Mouse (Mus musculus): ENCODE results near the gene Tmem86b. TPM values are rescaled to one million over a fixed set of nuclear protein-coding genes. Genes with fewer than 3 reads are reported as not detected.

The Tmem86b gene
- 28.1 TPM for polyA plus RNA-seq (2014; fragmentation: Illumina TruSeq; extraction: RNeasy Lipid Tissue Mini Kit (QIAGEN cat#74804); ENCODE audit: low replicate concordance)

DNA sequence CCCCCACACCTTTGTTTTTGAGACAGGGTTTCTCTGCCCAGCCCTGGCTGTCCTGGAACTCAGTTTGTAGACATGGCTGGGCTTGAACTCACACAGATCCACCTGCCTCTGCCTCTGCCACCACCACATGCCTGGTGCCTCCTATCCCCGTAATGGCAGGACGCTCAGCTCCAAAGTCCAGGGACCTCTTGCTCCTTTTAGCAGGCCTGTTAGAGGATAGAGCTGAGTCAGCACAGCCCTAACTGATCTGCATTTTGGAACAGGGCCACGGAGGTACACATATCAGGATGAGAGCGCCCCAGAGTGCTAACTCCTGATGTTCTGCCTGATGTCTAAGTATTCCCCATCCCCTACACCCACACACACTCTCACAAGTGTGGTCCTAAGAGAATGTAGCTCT lies at the start of gene Tmem86b:
Gene Tmem86b (minus strand): TSS at position 392 of the 400 bp plus-strand sequence.

DNA sequence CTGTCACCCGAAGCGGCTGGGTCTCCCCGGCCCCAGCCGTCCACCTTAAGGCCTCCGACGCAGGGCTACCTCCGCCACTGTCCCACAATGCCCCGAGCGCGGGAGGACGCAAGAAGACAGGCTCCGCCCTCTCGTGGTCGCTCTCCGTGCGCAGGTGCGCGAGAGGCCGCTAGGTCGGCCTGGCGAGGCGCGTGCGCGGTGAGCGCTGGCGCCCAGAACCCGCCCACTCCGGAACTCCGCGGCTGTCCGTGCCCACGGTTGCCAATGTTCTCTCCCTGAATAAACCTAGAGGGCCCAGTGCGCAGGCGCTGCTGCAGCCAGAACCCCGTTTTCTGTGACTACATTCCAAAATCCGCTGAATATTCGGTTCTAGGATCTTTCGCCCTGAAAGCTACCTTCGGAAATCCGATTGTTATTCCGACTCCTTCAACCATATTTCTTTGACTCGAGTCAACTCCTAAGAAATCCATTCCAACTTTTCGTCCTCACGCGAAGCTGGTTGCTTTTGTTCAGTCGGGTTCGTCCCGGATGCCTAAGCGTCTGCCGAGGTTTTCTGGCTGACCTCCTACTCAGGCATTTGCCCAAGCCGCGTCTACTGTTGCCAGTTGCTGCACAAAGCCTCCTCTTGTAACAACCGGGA lies 27.8 kb upstream of the Tmem86b start, which contains the start of gene Ppp6r1:
Gene Ppp6r1 (minus strand): TSS at position 108 of the 640 bp plus-strand sequence.

GRCm38 (mm10) chr7:4603873-4604272 lies 27.3 kb downstream of the Tmem86b start, which contains the start of gene Ptprh:
Gene Ptprh (minus strand): TSS chr7:4604041.

Other genes with a start within 250 kb of the Tmem86b start
- 0.52 TPM for gene Gp6, start 233.7 kb downstream of the Tmem86b start, polyA plus RNA-seq (2014; fragmentation: Illumina TruSeq; extraction: RNeasy Lipid Tissue Mini Kit (QIAGEN cat#74804); ENCODE audit: low replicate concordance)
- gene Rdh13, start 185.8 kb downstream of the Tmem86b start, polyA plus RNA-seq (2014; fragmentation: Illumina TruSeq; extraction: RNeasy Lipid Tissue Mini Kit (QIAGEN cat#74804); ENCODE audit: low replicate concordance) = 7.0 TPM
- gene Eps8l1, start 170.7 kb downstream of the Tmem86b start, polyA plus RNA-seq (2014; fragmentation: Illumina TruSeq; extraction: RNeasy Lipid Tissue Mini Kit (QIAGEN cat#74804); ENCODE audit: low replicate concordance) = 0.11 TPM
- 4.6 TPM for gene Ppp1r12c, start 129.7 kb downstream of the Tmem86b start, polyA plus RNA-seq (2014; fragmentation: Illumina TruSeq; extraction: RNeasy Lipid Tissue Mini Kit (QIAGEN cat#74804); ENCODE audit: low replicate concordance)
- 0.85 TPM for gene Tnnt1, start 115.0 kb downstream of the Tmem86b start, polyA plus RNA-seq (2014; fragmentation: Illumina TruSeq; extraction: RNeasy Lipid Tissue Mini Kit (QIAGEN cat#74804); ENCODE audit: low replicate concordance)
- gene Tnni3, start 107.2 kb downstream of the Tmem86b start, polyA plus RNA-seq (2014; fragmentation: Illumina TruSeq; extraction: RNeasy Lipid Tissue Mini Kit (QIAGEN cat#74804); ENCODE audit: low replicate concordance) = not detected
- gene Dnaaf3, start 99.0 kb downstream of the Tmem86b start, polyA plus RNA-seq (2014; fragmentation: Illumina TruSeq; extraction: RNeasy Lipid Tissue Mini Kit (QIAGEN cat#74804); ENCODE audit: low replicate concordance) = not detected
- gene Syt5, start 83.9 kb downstream of the Tmem86b start, polyA plus RNA-seq (2014; fragmentation: Illumina TruSeq; extraction: RNeasy Lipid Tissue Mini Kit (QIAGEN cat#74804); ENCODE audit: low replicate concordance) = 1.1 TPM
- 19.6 TPM for gene Ptprh, start 27.4 kb downstream of the Tmem86b start, polyA plus RNA-seq (2014; fragmentation: Illumina TruSeq; extraction: RNeasy Lipid Tissue Mini Kit (QIAGEN cat#74804); ENCODE audit: low replicate concordance)
- 11.5 TPM for gene Ppp6r1, start 27.6 kb upstream of the Tmem86b start, polyA plus RNA-seq (2014; fragmentation: Illumina TruSeq; extraction: RNeasy Lipid Tissue Mini Kit (QIAGEN cat#74804); ENCODE audit: low replicate concordance)
- not detected for gene Hspbp1, start 53.6 kb upstream of the Tmem86b start, polyA plus RNA-seq (2014; fragmentation: Illumina TruSeq; extraction: RNeasy Lipid Tissue Mini Kit (QIAGEN cat#74804); ENCODE audit: low replicate concordance)
- not detected for gene Brsk1, start 59.2 kb upstream of the Tmem86b start, polyA plus RNA-seq (2014; fragmentation: Illumina TruSeq; extraction: RNeasy Lipid Tissue Mini Kit (QIAGEN cat#74804); ENCODE audit: low replicate concordance)
- gene Tmem150b, start 93.8 kb upstream of the Tmem86b start, polyA plus RNA-seq (2014; fragmentation: Illumina TruSeq; extraction: RNeasy Lipid Tissue Mini Kit (QIAGEN cat#74804); ENCODE audit: low replicate concordance) = 4.2 TPM
- 2.5 TPM for gene Kmt5c, start 108.7 kb upstream of the Tmem86b start, polyA plus RNA-seq (2014; fragmentation: Illumina TruSeq; extraction: RNeasy Lipid Tissue Mini Kit (QIAGEN cat#74804); ENCODE audit: low replicate concordance)
- gene Cox6b2, start 121.7 kb upstream of the Tmem86b start, polyA plus RNA-seq (2014; fragmentation: Illumina TruSeq; extraction: RNeasy Lipid Tissue Mini Kit (QIAGEN cat#74804); ENCODE audit: low replicate concordance) = not detected
- not detected for gene Fam71e2, start 139.9 kb upstream of the Tmem86b start, polyA plus RNA-seq (2014; fragmentation: Illumina TruSeq; extraction: RNeasy Lipid Tissue Mini Kit (QIAGEN cat#74804); ENCODE audit: low replicate concordance)
- not detected for gene Il11, start 151.4 kb upstream of the Tmem86b start, polyA plus RNA-seq (2014; fragmentation: Illumina TruSeq; extraction: RNeasy Lipid Tissue Mini Kit (QIAGEN cat#74804); ENCODE audit: low replicate concordance)
- gene Tmem190, start 151.5 kb upstream of the Tmem86b start, polyA plus RNA-seq (2014; fragmentation: Illumina TruSeq; extraction: RNeasy Lipid Tissue Mini Kit (QIAGEN cat#74804); ENCODE audit: low replicate concordance) = not detected
- gene Tmem238, start 158.2 kb upstream of the Tmem86b start, polyA plus RNA-seq (2014; fragmentation: Illumina TruSeq; extraction: RNeasy Lipid Tissue Mini Kit (QIAGEN cat#74804); ENCODE audit: low replicate concordance) = 1.0 TPM
- 4.2 TPM for gene Rpl28, start 161.5 kb upstream of the Tmem86b start, polyA plus RNA-seq (2014; fragmentation: Illumina TruSeq; extraction: RNeasy Lipid Tissue Mini Kit (QIAGEN cat#74804); ENCODE audit: low replicate concordance)
- 2.9 TPM for gene Ube2s, start 181.2 kb upstream of the Tmem86b start, polyA plus RNA-seq (2014; fragmentation: Illumina TruSeq; extraction: RNeasy Lipid Tissue Mini Kit (QIAGEN cat#74804); ENCODE audit: low replicate concordance)
- gene Shisa7, start 213.3 kb upstream of the Tmem86b start, polyA plus RNA-seq (2014; fragmentation: Illumina TruSeq; extraction: RNeasy Lipid Tissue Mini Kit (QIAGEN cat#74804); ENCODE audit: low replicate concordance) = 0.19 TPM
- gene Isoc2b, start 238.8 kb upstream of the Tmem86b start, polyA plus RNA-seq (2014; fragmentation: Illumina TruSeq; extraction: RNeasy Lipid Tissue Mini Kit (QIAGEN cat#74804); ENCODE audit: low replicate concordance) = 0.97 TPM
- gene Isoc2a, start 245.7 kb upstream of the Tmem86b start, polyA plus RNA-seq (2014; fragmentation: Illumina TruSeq; extraction: RNeasy Lipid Tissue Mini Kit (QIAGEN cat#74804); ENCODE audit: low replicate concordance) = 0.85 TPM